Mouse (Mus musculus): ENCODE measurements at regions not wholly inside any gene's neighbourhood (a gene's known extent, or its start where the extent isn't known, plus 50 kb on each side); places are given as distances from the start of the nearest gene placed in this dataset.
A peak's percentile ranks its signal among the peaks of the same experiment; 100 is the strongest.

DNA sequence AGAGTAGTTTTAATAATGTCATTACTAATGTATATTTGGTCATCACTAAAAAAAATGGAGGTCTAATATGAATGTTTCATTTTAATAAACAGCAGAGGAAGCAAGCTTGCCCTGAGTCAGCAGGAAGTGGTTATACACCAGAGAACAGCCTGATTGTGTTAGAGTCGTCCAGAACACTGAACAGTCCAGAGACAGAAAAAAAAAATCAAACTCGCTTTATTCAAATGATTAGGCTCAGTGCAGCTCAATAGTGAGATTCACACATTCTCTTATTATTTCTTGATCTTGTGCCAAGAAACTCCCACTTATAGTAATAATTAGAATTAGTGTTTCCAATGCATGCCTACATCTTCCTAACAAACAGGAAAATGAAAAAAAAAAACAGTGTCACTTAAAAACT, 194.9 kb upstream of the Snx7 start:
- no peaks in the 10 kb centered on the region for H3K9me3 ChIP-seq
- no peaks in the 10 kb centered on the region for H3K27me3 ChIP-seq (replicated peaks)
- H3K27ac ChIP-seq (replicated peaks): no peak overlapping the region
- H3K4me3 ChIP-seq: no peak overlapping the region
- 36% methylated on average over 2 of the region's 2 CpGs for WGBS
- no peaks in the 10 kb centered on the region for H3K4me1 ChIP-seq
- H3K36me3 ChIP-seq: no peaks in the 10 kb centered on the region
- no peak overlapping the region for H3K9ac ChIP-seq
- no peak for ATAC-seq (ENCODE audit: extremely low read depth, insufficient number of reproducible peaks, low FRiP score, low TSS enrichment)
- no peak overlapping the region for H3K4me2 ChIP-seq

GRCm38 (mm10) chr3:118062569-118062968, 193.8 kb upstream of the Snx7 start:
- ATAC-seq (ENCODE audit: extremely low read depth, insufficient number of reproducible peaks, low FRiP score, low TSS enrichment): no peak
- no peaks in the 10 kb centered on the region for H3K9me3 ChIP-seq
- H3K4me1 ChIP-seq: no peaks in the 10 kb centered on the region
- no peaks in the 10 kb centered on the region for H3K36me3 ChIP-seq
- no peak overlapping the region for H3K9ac ChIP-seq
- WGBS: 79% methylated on average over 1 of the region's 1 CpGs
- H3K27me3 ChIP-seq (replicated peaks): no peaks in the 10 kb centered on the region
- H3K4me3 ChIP-seq: no peak overlapping the region
- no peak overlapping the region for H3K4me2 ChIP-seq
- H3K27ac ChIP-seq (replicated peaks): no peak overlapping the region

- no peak for ATAC-seq (ENCODE audit: extremely low read depth, insufficient number of reproducible peaks, low FRiP score, low TSS enrichment)
- no peak overlapping the region for H3K4me2 ChIP-seq
- H3K9me3 ChIP-seq: no peaks in the 10 kb centered on the region
- H3K27ac ChIP-seq (replicated peaks): no peak overlapping the region
- H3K4me3 ChIP-seq: no peak overlapping the region
- WGBS: 73% methylated on average over 11 of the region's 11 CpGs
- no peaks in the 10 kb centered on the region for H3K4me1 ChIP-seq
- H3K27me3 ChIP-seq (replicated peaks): no peaks in the 10 kb centered on the region
- H3K9ac ChIP-seq: no peak overlapping the region
- no peaks in the 10 kb centered on the region for H3K36me3 ChIP-seq
These were observed 178.3 kb upstream of the Snx7 start for GRCm38 (mm10) chr3:118047016-118047415.

GRCm38 (mm10) chr3:118046536-118046935, 177.8 kb upstream of the Snx7 start:
- Histone ChIP-seq H3K27me3 (replicated peaks) (no peaks in the 10 kb centered on the region), H3K36me3 (no peaks in the 10 kb centered on the region), H3K9me3 (no peaks in the 10 kb centered on the region), H3K4me2 (no peak overlapping the region), H3K4me3 (no peak overlapping the region), H3K9ac (no peak overlapping the region), H3K4me1 (no peaks in the 10 kb centered on the region), H3K27ac (replicated peaks) (no peak overlapping the region)
- no peak for ATAC-seq (ENCODE audit: extremely low read depth, insufficient number of reproducible peaks, low FRiP score, low TSS enrichment)
- WGBS: 83% methylated on average over 11 of the region's 11 CpGs

GRCm38 (mm10) chr3:118036501-118036900, 167.8 kb upstream of the Snx7 start:
- H3K27me3 ChIP-seq (replicated peaks): no peaks in the 10 kb centered on the region
- WGBS: 81% methylated on average over 7 of the region's 7 CpGs
- H3K9ac ChIP-seq: no peak overlapping the region

GRCm38 (mm10) chr3:117995401-117995800, 126.7 kb upstream of the Snx7 start:
- H3K27ac ChIP-seq (replicated peaks): no peak overlapping the region
- H3K9ac ChIP-seq: no peak overlapping the region
- no peaks in the 10 kb centered on the region for H3K27me3 ChIP-seq (replicated peaks)
- no peaks in the 10 kb centered on the region for H3K36me3 ChIP-seq
- H3K4me3 ChIP-seq: no peak overlapping the region
- H3K4me1 ChIP-seq: 0 out of 2 replicates have a peak, but pooled peaks cover 3% of the 10 kb centered on the region
- no peaks in the 10 kb centered on the region for H3K9me3 ChIP-seq
- 62% methylated on average over 4 of the region's 4 CpGs for WGBS
- no peak overlapping the region for H3K4me2 ChIP-seq
- ATAC-seq (ENCODE audit: extremely low read depth, insufficient number of reproducible peaks, low FRiP score, low TSS enrichment): no peak

More at GRCm38 (mm10) chr3:118036501-118036900, 167.8 kb upstream of the Snx7 start:
- Histone ChIP-seq H3K27ac (replicated peaks) (no peak overlapping the region), H3K4me1 (no peaks in the 10 kb centered on the region), H3K36me3 (no peaks in the 10 kb centered on the region), H3K9me3 (no peaks in the 10 kb centered on the region), H3K4me2 (no peak overlapping the region), H3K4me3 (no peak overlapping the region)
- no peak for ATAC-seq (ENCODE audit: extremely low read depth, insufficient number of reproducible peaks, low FRiP score, low TSS enrichment)

GRCm38 (mm10) chr3:117994110-117994509, 125.4 kb upstream of the Snx7 start:
- Histone ChIP-seq H3K9me3 (no peaks in the 10 kb centered on the region), H3K9ac (no peak overlapping the region), H3K36me3 (no peaks in the 10 kb centered on the region), H3K4me2 (no peak overlapping the region), H3K4me1 (peaks cover 6% of the 10 kb centered on the region), H3K27ac (replicated peaks) (no peak overlapping the region), H3K27me3 (replicated peaks) (no peaks in the 10 kb centered on the region), H3K4me3 (no peak overlapping the region)
- WGBS: 72% methylated on average over 3 of the region's 3 CpGs
- ATAC-seq (ENCODE audit: extremely low read depth, insufficient number of reproducible peaks, low FRiP score, low TSS enrichment): no peak

GRCm38 (mm10) chr3:117990561-117990960, 121.8 kb upstream of the Snx7 start:
- H3K9me3 ChIP-seq: no peaks in the 10 kb centered on the region
- no peaks in the 10 kb centered on the region for H3K27me3 ChIP-seq (replicated peaks)
- no peak overlapping the region for H3K4me2 ChIP-seq
- H3K4me1 ChIP-seq: peaks cover 13% of the 10 kb centered on the region
- no peak overlapping the region for H3K4me3 ChIP-seq
- WGBS: 86% methylated on average over 2 of the region's 2 CpGs
- no peak overlapping the region for H3K9ac ChIP-seq
- ATAC-seq (ENCODE audit: extremely low read depth, insufficient number of reproducible peaks, low FRiP score, low TSS enrichment): no peak
- H3K27ac ChIP-seq (replicated peaks): no peak overlapping the region
- no peaks in the 10 kb centered on the region for H3K36me3 ChIP-seq

DNA sequence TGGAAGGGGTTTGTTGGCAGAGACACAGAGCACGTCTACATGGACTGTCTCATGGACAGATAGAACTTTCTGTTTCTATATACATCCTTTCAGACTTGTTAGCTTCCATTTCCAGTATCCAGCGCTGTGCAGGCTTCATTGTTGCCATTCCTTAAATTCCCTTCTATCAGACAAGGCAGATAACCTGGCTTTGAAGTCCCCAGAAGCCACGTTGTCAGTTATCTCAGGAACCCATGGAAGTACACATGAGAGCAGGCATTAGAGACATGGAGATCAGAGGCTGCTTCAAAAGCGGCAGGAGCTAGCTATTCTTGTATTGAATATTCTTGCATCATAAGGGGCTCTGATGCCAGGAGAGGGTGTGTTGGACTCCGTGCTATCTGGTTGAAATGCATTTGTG, 119.7 kb upstream of the Snx7 start:
- H3K4me1 ChIP-seq: peaks cover 13% of the 10 kb centered on the region
- H3K4me2 ChIP-seq: peak overlapping the region; percentile 60
- peak overlapping the region; percentile 30 for H3K4me3 ChIP-seq
- H3K9me3 ChIP-seq: no peaks in the 10 kb centered on the region
- no peaks in the 10 kb centered on the region for H3K27me3 ChIP-seq (replicated peaks)
- peak overlapping the region; percentile 46 for H3K27ac ChIP-seq (replicated peaks)
- no peak overlapping the region for H3K9ac ChIP-seq
- no peaks in the 10 kb centered on the region for H3K36me3 ChIP-seq
- peak; percentile 37; the same call in 1 of the 2 replicates for ATAC-seq (ENCODE audit: extremely low read depth, insufficient number of reproducible peaks, low FRiP score, low TSS enrichment)
- 15% methylated on average over 5 of the region's 5 CpGs for WGBS

DNA sequence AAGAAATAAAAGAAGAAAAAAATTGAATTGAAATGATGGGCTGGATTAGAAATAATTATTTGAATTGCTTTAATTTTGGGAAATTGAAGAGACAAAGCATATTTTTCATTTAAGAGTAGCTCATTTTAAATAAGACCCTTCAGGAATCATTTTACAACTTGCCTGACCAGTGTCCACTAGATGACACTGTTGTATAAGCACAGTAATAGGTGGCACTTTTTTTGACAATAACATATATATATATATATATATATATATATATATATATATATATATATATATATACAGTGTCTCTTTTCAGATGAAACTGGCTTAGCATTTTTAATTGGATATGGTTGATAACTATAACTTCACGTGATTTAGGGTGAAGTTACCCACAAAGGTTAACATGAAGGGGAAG, 106.9 kb upstream of the Snx7 start:
- Histone ChIP-seq H3K27me3 (replicated peaks) (no peaks in the 10 kb centered on the region), H3K27ac (replicated peaks) (no peak overlapping the region), H3K4me3 (no peak overlapping the region), H3K4me2 (no peak overlapping the region), H3K4me1 (no peaks in the 10 kb centered on the region), H3K36me3 (no peaks in the 10 kb centered on the region), H3K9me3 (no peaks in the 10 kb centered on the region), H3K9ac (no peak overlapping the region)
- no peak for ATAC-seq (ENCODE audit: extremely low read depth, insufficient number of reproducible peaks, low FRiP score, low TSS enrichment)
- 33% methylated on average over 1 of the region's 1 CpGs for WGBS

- 71% methylated on average over 5 of the region's 5 CpGs for WGBS
- no peaks in the 10 kb centered on the region for H3K27me3 ChIP-seq (replicated peaks)
- H3K4me1 ChIP-seq: no peaks in the 10 kb centered on the region
- no peak overlapping the region for H3K4me3 ChIP-seq
- H3K4me2 ChIP-seq: no peak overlapping the region
- H3K9ac ChIP-seq: no peak overlapping the region
- no peak for ATAC-seq (ENCODE audit: extremely low read depth, insufficient number of reproducible peaks, low FRiP score, low TSS enrichment)
- H3K36me3 ChIP-seq: no peaks in the 10 kb centered on the region
- H3K27ac ChIP-seq (replicated peaks): no peak overlapping the region
- no peaks in the 10 kb centered on the region for H3K9me3 ChIP-seq
These were observed 100.1 kb upstream of the Snx7 start for GRCm38 (mm10) chr3:117968805-117969204.

GRCm38 (mm10) chr3:117938426-117938825, 69.7 kb upstream of the Snx7 start:
- no peak overlapping the region for H3K9ac ChIP-seq
- H3K4me2 ChIP-seq: no peak overlapping the region
- no peaks in the 10 kb centered on the region for H3K36me3 ChIP-seq
- H3K4me1 ChIP-seq: 0 out of 2 replicates have a peak, but pooled peaks cover 2% of the 10 kb centered on the region
- no peak overlapping the region for H3K4me3 ChIP-seq
- ATAC-seq (ENCODE audit: extremely low read depth, insufficient number of reproducible peaks, low FRiP score, low TSS enrichment): no peak
- no peaks in the 10 kb centered on the region for H3K27me3 ChIP-seq (replicated peaks)
- no peak overlapping the region for H3K27ac ChIP-seq (replicated peaks)
- no peaks in the 10 kb centered on the region for H3K9me3 ChIP-seq

Measured in heart, embryonic 13.5 days (tissue).